Mouse (Mus musculus): ENCODE results near the gene Stom. TPM values are rescaled to one million over a fixed set of nuclear protein-coding genes. Genes with fewer than 3 reads are reported as not detected.
A peak's percentile ranks its signal among the peaks of the same experiment; 100 is the strongest.

The Stom gene
- 68.4 and 77.0 TPM in 2 replicates for polyA plus RNA-seq (2012; rRNA removed)
- polyA plus RNA-seq (2014; fragmentation: Nextera tagmentation; extraction: Ambion mirVana), result 149 and 166 TPM in 2 replicates

DNA sequence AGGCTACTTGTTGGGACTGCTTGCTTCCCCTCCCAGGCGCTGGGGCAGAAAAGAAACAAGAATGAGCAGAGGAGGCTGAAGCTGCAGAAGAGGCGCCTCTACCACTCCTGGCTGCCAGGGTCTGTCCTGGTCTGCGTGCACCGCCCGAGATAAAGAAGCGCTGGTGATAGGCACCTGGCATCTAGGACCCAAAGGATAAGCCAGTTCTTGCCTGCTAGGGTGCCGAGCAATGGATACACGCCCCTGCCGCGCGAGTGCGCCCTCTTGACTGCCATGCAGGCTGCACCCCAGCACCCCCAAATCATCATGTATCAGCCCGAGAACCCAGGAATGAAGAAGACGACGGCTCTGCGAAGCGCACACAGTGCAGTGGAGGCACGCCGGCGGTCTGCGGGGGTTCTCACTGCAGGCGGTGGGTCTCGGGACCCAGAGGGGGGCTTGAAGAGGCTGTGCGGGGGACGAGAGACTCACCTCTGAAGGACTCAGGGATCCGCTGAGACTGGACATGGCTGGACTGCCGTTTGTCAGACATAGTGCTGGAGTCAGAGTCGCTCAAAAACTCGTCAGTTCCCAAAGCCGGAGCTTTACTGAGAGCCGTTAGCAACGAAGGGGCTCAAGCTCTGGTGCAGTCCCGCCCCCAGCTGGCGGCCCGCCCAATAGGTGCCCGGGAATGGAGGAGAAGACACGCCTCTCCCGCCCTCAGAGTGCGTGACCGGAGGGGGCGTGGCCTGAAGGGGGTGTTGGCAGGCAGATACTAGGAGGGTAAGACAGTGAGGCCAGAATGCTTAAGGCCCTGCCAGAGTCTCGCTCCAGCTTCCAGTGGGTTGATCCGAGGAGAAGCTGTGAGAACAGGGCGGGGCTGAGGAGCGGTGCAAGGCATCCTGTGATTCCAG lies at the start of gene Stom:
Gene Stom (minus strand): TSS at position 589 of the 893 bp plus-strand sequence.
- no peaks in the 10 kb centered on the region for H3K27me3 ChIP-seq (ENCODE audit: control insufficient read depth, insufficient read depth, low read length)
- peak within 1 kb of the TSS; percentile 94 for H3K4me2 ChIP-seq (ENCODE audit: low read depth)
- H3K4me3 ChIP-seq (ENCODE audit: insufficient read depth in 1 of 2, low read depth in 2 of 2, low read length in 2 of 2), result peak within 1 kb of the TSS; percentile 91 to 93
- no peaks in the 10 kb centered on the region for H3K9me3 ChIP-seq (ENCODE audit: control insufficient read depth, low read length)
- TF ChIP-seq CTCF (IDR thresholded peaks at IDR 0.05; ENCODE audit: low read depth) (peak; percentile 78), EP300 (IDR thresholded peaks at IDR 0.05; ENCODE audit: low read depth) (peak; percentile 97)
- H3K36me3 ChIP-seq (replicated peaks; ENCODE audit: control insufficient read depth, insufficient read depth, low read depth), result peaks cover 27% of the 10 kb centered on the region
- H3K27ac ChIP-seq, result peak within 1 kb of the TSS; percentile 98
- DNase-seq (ENCODE audit: low read depth in 3 of 3, low spot score in 3 of 3) (peak; percentile 98 to 99 (median 98)), ATAC-seq (ENCODE audit: insufficient read depth) (peak; percentile 94)
- H3K9ac ChIP-seq (replicated peaks), result peak within 1 kb of the TSS; percentile 99
- H3K4me1 ChIP-seq (replicated peaks; ENCODE audit: control insufficient read depth in 2 of 2, insufficient read depth in 2 of 2, low read length in 1 of 2), result peaks cover 32 to 36% of the 10 kb centered on the region in 2 experiments
- 0% methylated on average over 45 of the region's 45 CpGs for WGBS (ENCODE audit: insufficient replicate concordance)

DNA sequence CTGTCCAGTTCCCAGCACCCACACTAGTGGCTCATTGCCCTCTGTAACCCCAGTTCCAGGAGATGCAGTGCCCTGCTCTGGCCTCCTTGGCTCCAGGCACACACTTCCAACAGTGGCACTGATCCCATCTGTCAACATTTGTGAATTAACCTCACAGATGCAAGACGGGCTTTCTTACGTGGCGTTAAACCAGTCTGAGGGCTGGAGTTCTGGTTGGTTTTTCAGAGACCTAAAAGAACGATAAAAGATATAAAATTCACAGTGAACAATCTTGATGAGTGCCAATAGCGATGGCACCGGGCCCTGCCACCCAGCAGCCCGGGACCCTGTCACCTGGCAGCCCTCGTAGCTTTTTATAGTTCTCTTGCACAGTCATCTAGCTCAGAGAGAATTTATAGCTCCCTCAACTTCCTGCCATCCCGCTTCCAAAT lies 48.7 kb upstream of the Stom start:
- 67% methylated on average over 9 of the region's 9 CpGs for WGBS (ENCODE audit: insufficient replicate concordance)
- Histone ChIP-seq H3K9me3 (ENCODE audit: control insufficient read depth, low read length) (no peaks in the 10 kb centered on the region; the same call in 1 of the 2 replicates), H3K36me3 (replicated peaks; ENCODE audit: control insufficient read depth, insufficient read depth, low read depth) (no peaks in the 10 kb centered on the region), H3K27ac (no peak overlapping the region), H3K4me3 (ENCODE audit: insufficient read depth in 1 of 2, low read depth in 2 of 2, low read length in 2 of 2) (no peak overlapping the region), H3K4me1 (replicated peaks; ENCODE audit: control insufficient read depth in 2 of 2, insufficient read depth in 2 of 2, low read length in 1 of 2) (no peaks in the 10 kb centered on the region), H3K4me2 (ENCODE audit: low read depth) (no peak overlapping the region), H3K27me3 (ENCODE audit: control insufficient read depth, insufficient read depth, low read length) (no peaks in the 10 kb centered on the region), H3K9ac (replicated peaks) (no peak overlapping the region)
- ATAC-seq (ENCODE audit: insufficient read depth), result no peak
- no peak for DNase-seq (ENCODE audit: low read depth in 3 of 3, low spot score in 3 of 3)
- no peak for TF ChIP-seq CTCF (IDR thresholded peaks at IDR 0.05; ENCODE audit: low read depth)
- no peak for TF ChIP-seq EP300 (IDR thresholded peaks at IDR 0.05; ENCODE audit: low read depth)

DNA sequence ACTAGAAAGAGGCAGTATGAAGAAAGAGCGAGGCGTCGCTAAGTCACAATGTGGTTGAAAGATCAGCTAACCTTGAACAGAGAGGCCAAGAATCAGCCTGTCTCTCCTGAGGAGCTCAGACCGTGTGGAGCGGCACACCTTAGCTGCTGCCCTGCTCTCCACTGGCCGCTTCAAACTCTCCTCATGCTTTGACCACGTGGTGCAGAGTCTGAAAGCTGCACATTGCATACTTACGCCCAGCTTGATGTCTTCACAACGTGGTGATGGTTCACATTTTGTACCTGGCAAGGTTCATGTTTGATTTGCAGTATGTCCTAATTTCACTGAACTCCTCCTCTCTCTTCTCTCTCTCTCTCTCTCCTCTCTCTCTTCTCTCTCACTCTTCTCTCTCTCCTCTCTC lies 42.5 kb upstream of the Stom start:
- TF ChIP-seq EP300 (IDR thresholded peaks at IDR 0.05; ENCODE audit: low read depth), result no peak
- TF ChIP-seq CTCF (IDR thresholded peaks at IDR 0.05; ENCODE audit: low read depth), result no peak
- no peak overlapping the region for H3K9ac ChIP-seq (replicated peaks)
- no peak for ATAC-seq (ENCODE audit: insufficient read depth)
- DNase-seq (ENCODE audit: low read depth in 3 of 3, low spot score in 3 of 3), result no peak
- H3K9me3 ChIP-seq (ENCODE audit: control insufficient read depth, low read length), result no peaks in the 10 kb centered on the region
- WGBS (ENCODE audit: insufficient replicate concordance), result 64% methylated on average over 9 of the region's 9 CpGs
- H3K36me3 ChIP-seq (replicated peaks; ENCODE audit: control insufficient read depth, insufficient read depth, low read depth), result no peaks in the 10 kb centered on the region
- H3K27ac ChIP-seq, result no peak overlapping the region
- no peak overlapping the region for H3K4me2 ChIP-seq (ENCODE audit: low read depth)
- no peaks in the 10 kb centered on the region; the same call in 1 of the 2 replicates for H3K27me3 ChIP-seq (ENCODE audit: control insufficient read depth, insufficient read depth, low read length)
- no peak overlapping the region for H3K4me3 ChIP-seq (ENCODE audit: insufficient read depth in 1 of 2, low read depth in 2 of 2, low read length in 2 of 2)
- peaks cover 0 to 2% of the 10 kb centered on the region in 2 experiments; a peak in 1 of 4 replicates for H3K4me1 ChIP-seq (replicated peaks; ENCODE audit: control insufficient read depth in 2 of 2, insufficient read depth in 2 of 2, low read length in 1 of 2)

DNA sequence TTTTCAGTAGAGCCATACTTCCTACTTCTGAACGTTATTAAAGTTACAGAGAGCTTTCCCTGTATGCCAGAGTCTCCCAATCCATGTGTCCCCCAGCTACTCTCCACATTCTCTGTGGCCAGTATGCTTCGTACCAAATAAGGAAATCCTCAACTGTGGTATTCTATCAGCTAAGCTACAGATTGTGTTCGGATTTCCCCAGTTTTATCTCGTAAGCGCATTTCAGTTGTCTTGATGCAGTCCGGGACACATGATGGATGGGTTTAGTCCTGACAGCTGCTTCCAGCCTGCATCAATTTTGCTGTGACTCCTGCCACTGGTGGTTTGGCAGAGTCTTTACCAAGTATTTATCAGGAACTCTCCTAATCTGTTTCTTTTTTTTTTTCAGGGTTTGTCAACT lies 40.8 kb upstream of the Stom start:
- Histone ChIP-seq H3K9me3 (ENCODE audit: control insufficient read depth, low read length) (no peaks in the 10 kb centered on the region), H3K4me1 (replicated peaks; ENCODE audit: control insufficient read depth in 2 of 2, insufficient read depth in 2 of 2, low read length in 1 of 2) (peaks cover 0 to 2% of the 10 kb centered on the region in 2 experiments; a peak in 1 of 4 replicates), H3K4me3 (ENCODE audit: insufficient read depth in 1 of 2, low read depth in 2 of 2, low read length in 2 of 2) (no peak overlapping the region), H3K4me2 (ENCODE audit: low read depth) (no peak overlapping the region), H3K27me3 (ENCODE audit: control insufficient read depth, insufficient read depth, low read length) (no peaks in the 10 kb centered on the region; the same call in 1 of the 2 replicates), H3K9ac (replicated peaks) (no peak overlapping the region), H3K27ac (no peak overlapping the region), H3K36me3 (replicated peaks; ENCODE audit: control insufficient read depth, insufficient read depth, low read depth) (no peaks in the 10 kb centered on the region)
- WGBS (ENCODE audit: insufficient replicate concordance), result 8% methylated on average over 6 of the region's 6 CpGs
- ATAC-seq (ENCODE audit: insufficient read depth) (no peak), DNase-seq (ENCODE audit: low read depth in 3 of 3, low spot score in 3 of 3) (no peak)
- no peak for TF ChIP-seq CTCF (IDR thresholded peaks at IDR 0.05; ENCODE audit: low read depth)
- no peak for TF ChIP-seq EP300 (IDR thresholded peaks at IDR 0.05; ENCODE audit: low read depth)

DNA sequence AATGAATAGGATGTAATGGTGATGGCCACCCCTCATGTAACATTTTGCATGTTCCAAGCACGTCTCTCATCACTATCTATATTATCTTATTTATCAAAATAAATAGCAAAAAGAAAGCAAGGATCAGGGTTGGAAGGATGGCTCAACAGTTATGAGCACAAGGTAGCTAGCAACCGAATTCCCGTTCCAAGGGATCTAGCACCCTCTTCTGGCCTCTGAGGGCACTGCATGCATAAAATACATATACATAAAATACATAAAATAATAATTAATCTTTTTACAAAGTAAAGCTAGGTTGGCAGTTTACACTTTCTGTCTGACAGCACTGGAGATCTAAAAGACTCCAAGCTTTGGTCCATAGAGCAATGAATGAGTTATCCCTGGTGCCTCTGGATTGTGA lies 36.2 kb upstream of the Stom start:
- TF ChIP-seq CTCF (IDR thresholded peaks at IDR 0.05; ENCODE audit: low read depth) (peak; percentile 84), EP300 (IDR thresholded peaks at IDR 0.05; ENCODE audit: low read depth) (no peak)
- Histone ChIP-seq H3K27me3 (ENCODE audit: control insufficient read depth, insufficient read depth, low read length) (no peaks in the 10 kb centered on the region; the same call in 1 of the 2 replicates), H3K4me1 (replicated peaks; ENCODE audit: control insufficient read depth in 2 of 2, insufficient read depth in 2 of 2, low read length in 1 of 2) (peaks cover 0 to 2% of the 10 kb centered on the region in 2 experiments; a peak in 1 of 4 replicates), H3K36me3 (replicated peaks; ENCODE audit: control insufficient read depth, insufficient read depth, low read depth) (no peaks in the 10 kb centered on the region), H3K9me3 (ENCODE audit: control insufficient read depth, low read length) (no peaks in the 10 kb centered on the region), H3K4me3 (ENCODE audit: insufficient read depth in 1 of 2, low read depth in 2 of 2, low read length in 2 of 2) (no peak overlapping the region), H3K4me2 (ENCODE audit: low read depth) (no peak overlapping the region), H3K27ac (no peak overlapping the region), H3K9ac (replicated peaks) (no peak overlapping the region)
- no peak for ATAC-seq (ENCODE audit: insufficient read depth)
- 9% methylated on average over 3 of the region's 3 CpGs for WGBS (ENCODE audit: insufficient replicate concordance)
- DNase-seq (ENCODE audit: low read depth in 3 of 3, low spot score in 3 of 3), result peak; percentile 20 to 38 (median 22)

Data from liver, embryonic 14.5 days (tissue).